Mouse (Mus musculus) bone marrow macrophage, adult 2 months (primary cell): ENCODE data around the gene Med27. TPM values are rescaled to one million over a fixed set of nuclear protein-coding genes. Genes with fewer than 3 reads are reported as not detected.

ENCODE experiments used
- H3K27ac ChIP-seq: 2 replicates; pipeline ENCODE4 v1.5.1; 2012; ENCODE audit warnings: low read depth, low read length; ENCODE audit not compliant: insufficient read depth
- H3K4me1 ChIP-seq: 2 replicates; pipeline ENCODE4 v1.6.1; 2012; ENCODE audit warnings: low read length; ENCODE audit not compliant: control insufficient read depth, insufficient read depth
- H3K4me3 ChIP-seq: 2 replicates; pipeline ENCODE4 v1.5.1; 2012; ENCODE audit warnings: mild to moderate bottlenecking, low read length, moderate library complexity; ENCODE audit not compliant: insufficient read depth
- CTCF ChIP-seq: IDR thresholded peaks from 2 replicates; pipeline ENCODE4 v1.5.1; 2012; ENCODE audit warnings: low read depth, mild to moderate bottlenecking, low read length, moderate library complexity
- POLR2A ChIP-seq: IDR thresholded peaks from 2 replicates; pipeline ENCODE4 v1.6.1; 2012; ENCODE audit warnings: mild to moderate bottlenecking, low read depth, low read length, borderline replicate concordance
- polyA plus RNA-seq: library from polyadenylated mRNA; stranded (reverse); fragments of >200 nt; gene quantifications from 2 replicates; pipeline ENCODE4 v1.2.4, GENCODE M21; 2012; ENCODE audit not compliant: missing spikeins, insufficient read depth, insufficient read length

Gene Med27
- polyA plus RNA-seq, 1 experiment: 14.2 TPM

DNA sequence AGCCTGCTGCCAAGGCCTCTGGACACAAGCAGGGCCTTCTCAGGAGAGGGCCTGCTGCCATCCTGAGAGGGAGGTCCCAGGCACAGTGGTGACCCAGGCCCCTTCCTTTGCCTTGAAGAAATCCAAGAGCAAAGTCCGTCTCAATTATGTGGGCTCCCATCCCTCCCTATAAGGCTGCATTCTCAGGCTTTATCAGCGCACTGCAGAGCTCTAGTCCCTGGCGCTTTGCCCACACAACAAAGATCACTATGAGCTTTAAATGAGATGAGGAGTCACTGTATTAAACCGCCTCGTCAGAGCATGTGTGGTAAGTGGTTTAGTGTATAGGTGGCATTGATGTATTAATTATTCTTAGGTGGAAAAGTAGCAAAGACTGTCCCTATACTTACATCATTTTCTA lies 85.9 kb downstream of the Med27 start:
- Histone ChIP-seq H3K4me1 (peaks cover 9% of the 10 kb centered on the region), H3K4me3 (no peak overlapping the region)

DNA sequence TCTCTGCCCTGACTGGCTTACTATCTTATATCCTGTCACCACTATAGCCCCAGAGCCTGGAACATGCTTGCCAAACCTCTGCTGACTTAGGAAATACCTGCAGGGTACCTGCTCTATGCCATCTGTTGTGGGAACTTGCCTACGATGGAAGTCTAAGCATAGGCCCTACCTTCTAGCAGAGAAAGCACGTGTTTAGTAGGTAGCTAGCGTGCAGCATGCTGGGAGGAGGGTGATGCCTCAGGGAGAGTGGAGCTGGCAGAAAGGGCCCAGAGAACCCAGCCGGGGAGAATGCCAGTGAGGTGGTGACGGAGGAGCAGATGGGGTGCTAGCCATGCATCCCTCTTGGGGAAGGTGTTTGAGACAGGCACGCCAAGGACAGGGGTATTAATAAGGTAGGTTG lies 89.8 kb downstream of the Med27 start:
- H3K4me1 ChIP-seq: peaks cover 18% of the 10 kb centered on the region
- no peak overlapping the region for H3K4me3 ChIP-seq
- TF ChIP-seq CTCF: no peak
- no peak for TF ChIP-seq POLR2A
- H3K27ac ChIP-seq: no peak overlapping the region

More for the DNA sequence above, 85.9 kb downstream of the Med27 start:
- H3K27ac ChIP-seq: no peak overlapping the region
- TF ChIP-seq CTCF (no peak), POLR2A (no peak)

DNA sequence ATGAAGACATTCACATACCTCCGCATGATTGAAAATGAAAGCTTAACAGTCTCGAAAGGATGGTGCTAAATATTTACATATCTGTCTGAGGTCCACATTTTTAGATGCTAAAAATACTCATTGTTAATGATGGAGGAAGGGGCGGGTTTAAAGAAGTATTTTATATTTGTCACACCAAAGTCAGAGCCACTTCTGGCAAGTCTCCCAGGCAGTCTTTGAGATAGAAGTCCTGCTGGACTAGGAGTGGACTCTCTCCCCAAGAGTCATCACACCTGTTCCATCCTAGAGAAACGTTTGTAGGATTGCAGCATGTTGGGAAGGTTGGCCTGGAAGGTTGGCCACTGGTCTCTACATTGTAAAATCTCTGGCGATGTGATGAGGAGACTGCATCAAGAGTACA lies 90.5 kb downstream of the Med27 start:
- Histone ChIP-seq H3K4me3 (no peak overlapping the region), H3K4me1 (peaks cover 18% of the 10 kb centered on the region), H3K27ac (no peak overlapping the region)
- TF ChIP-seq CTCF (no peak), POLR2A (no peak)

DNA sequence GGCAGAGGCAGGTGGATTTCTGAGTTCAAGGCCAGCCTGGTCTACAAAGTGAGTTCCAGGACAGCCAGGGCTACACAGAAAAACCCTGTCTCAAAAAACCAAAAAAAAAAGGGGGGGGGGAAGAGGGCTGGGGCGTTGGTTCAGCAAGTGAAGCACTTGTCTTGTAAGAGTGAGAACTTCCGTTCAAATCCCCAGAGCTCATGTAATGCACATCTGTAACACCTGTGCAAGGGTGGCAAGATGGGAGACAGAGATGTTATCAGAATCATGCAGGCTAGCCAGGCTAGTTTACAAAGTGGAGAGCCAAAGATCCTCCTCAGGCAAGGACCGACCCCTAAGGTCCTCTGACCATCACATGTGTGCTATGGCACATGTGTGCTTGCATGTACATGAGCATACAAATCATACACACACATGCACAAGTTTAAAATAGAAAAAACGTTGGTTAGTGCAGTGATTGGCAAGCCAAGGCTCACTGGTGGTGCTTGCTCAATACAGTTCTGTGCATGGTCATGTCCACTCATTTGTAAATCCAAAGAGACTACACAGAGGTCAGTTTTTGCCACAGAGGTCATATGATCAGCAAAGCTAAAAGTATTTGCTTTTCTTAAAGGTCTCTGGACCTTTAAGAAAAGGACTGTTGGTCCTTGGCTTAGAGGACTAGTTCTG lies 91.4 kb downstream of the Med27 start:
- no peak for TF ChIP-seq POLR2A
- TF ChIP-seq CTCF: no peak
- Histone ChIP-seq H3K4me1 (peaks cover 18% of the 10 kb centered on the region), H3K4me3 (no peak overlapping the region), H3K27ac (no peak overlapping the region)

DNA sequence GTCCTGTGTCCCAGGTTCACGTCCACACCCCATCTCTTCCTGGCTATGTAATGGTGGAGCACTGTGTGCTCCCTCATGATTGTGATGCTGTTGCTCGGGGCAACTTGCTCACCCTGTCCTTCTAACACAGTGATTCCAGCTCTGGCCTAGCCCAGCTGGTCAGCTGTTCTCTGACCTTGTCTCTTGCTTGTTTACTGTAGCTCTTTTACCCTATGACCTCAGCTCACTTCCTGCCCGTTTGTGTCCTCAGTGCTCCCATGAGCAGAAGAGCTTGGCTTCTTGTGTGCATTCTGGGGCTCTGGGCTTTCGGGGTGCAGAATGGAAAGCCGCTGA lies 91.9 kb downstream of the Med27 start:
- TF ChIP-seq POLR2A (no peak), CTCF (no peak)
- H3K4me3 ChIP-seq: no peak overlapping the region
- H3K27ac ChIP-seq: no peak overlapping the region
- H3K4me1 ChIP-seq: peaks cover 18% of the 10 kb centered on the region

DNA sequence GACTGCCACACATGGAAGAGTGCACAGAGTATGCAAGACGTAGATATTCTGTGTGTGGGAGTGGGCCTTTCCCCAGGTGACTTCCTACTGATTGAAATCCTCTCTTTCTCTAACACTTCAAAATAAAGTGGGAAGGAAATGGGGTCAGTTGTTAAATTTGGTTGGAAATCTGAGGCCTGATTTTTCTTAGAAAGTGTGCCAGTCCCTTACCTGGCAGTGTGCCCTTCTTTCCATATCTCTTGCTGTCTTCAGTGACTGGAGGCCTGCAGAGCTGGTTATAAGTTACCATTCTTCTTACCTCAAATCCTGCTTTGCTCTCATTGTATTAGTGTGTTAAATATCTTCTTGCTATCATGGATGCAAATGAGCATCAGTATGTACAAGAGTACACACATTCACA lies 92.4 kb downstream of the Med27 start:
- no peak overlapping the region for H3K27ac ChIP-seq

DNA sequence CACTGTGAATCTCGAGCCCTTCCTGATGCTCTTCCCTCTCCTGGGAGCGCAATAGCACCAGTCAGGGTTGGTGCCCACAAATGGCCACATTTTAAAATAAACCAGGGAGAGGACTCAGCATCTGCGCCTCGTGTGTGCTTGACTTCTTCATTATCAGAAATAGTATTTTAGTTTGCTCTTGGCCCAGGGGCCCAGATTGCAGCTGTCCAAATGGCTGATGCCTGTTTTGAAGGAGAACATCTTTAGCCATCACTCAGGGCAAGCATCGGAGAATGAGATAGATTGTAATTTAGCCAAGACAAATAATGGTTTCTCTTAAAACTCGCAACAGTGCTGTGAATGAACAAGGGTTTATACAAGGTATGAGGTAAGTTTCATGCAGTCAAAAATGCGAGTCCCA lies 92.8 kb downstream of the Med27 start:
- no peak for TF ChIP-seq CTCF
- TF ChIP-seq POLR2A: no peak
- Histone ChIP-seq H3K4me3 (no peak overlapping the region), H3K4me1 (peaks cover 18% of the 10 kb centered on the region), H3K27ac (no peak overlapping the region)

More for the DNA sequence above, 92.4 kb downstream of the Med27 start:
- no peak overlapping the region for H3K4me3 ChIP-seq
- TF ChIP-seq CTCF (no peak), POLR2A (no peak)
- peaks cover 18% of the 10 kb centered on the region for H3K4me1 ChIP-seq

DNA sequence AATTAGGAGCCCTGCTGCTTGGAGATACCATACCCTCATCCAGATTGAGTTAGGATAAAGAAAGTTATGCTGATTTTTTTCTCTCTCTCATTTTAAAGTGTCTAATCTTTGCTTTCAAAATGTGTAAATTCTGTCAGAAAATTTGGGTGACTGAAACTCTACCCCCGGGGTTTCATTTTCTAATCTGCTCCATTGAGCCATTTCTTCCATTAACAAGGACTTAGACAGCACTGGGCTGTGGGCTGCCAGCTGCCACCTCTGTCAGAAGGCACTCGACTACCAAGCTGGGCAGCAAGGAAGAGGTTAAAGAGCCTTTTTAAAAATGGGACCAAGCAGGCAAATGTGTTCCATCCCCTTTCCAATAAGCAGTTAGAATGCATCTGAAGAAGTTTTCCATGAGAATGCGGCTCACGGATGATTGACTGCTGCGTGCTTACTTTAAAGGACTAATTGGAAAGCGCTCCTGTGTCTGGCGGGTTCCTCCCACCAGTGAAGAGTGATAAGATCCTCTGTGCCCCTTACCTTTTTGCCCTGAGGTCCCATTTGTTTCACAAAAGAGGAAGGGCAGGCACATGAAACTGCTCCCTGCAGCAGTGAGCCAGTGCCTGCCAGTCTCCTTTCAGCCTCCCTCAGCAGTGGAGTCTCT lies 93.4 kb downstream of the Med27 start:
- H3K27ac ChIP-seq: no peak overlapping the region
- no peak overlapping the region for H3K4me3 ChIP-seq
- TF ChIP-seq CTCF (no peak), POLR2A (no peak)
- peaks cover 18% of the 10 kb centered on the region for H3K4me1 ChIP-seq

DNA sequence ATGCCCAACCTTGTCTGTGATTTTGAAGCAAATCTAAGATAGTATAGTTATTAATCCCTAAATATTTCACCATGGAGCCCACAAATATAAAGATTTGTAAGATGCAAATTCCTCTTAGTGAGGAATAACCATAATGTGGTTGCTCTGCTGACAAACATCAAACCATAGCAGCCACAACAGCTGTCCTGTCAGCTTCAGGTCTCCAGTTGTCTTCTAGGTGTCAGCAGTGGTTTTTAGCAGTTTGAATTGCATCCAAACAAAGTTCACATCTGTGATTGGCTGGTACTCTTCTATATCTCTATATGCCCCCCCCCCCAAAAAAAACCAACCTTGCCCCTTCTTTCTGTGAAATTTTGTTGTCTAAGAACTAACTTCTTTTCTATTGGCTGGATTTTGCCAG lies 95.7 kb downstream of the Med27 start:
- H3K4me1 ChIP-seq: peaks cover 14% of the 10 kb centered on the region
- TF ChIP-seq POLR2A (no peak), CTCF (no peak)
- H3K4me3 ChIP-seq: no peak overlapping the region
- H3K27ac ChIP-seq: no peak overlapping the region

DNA sequence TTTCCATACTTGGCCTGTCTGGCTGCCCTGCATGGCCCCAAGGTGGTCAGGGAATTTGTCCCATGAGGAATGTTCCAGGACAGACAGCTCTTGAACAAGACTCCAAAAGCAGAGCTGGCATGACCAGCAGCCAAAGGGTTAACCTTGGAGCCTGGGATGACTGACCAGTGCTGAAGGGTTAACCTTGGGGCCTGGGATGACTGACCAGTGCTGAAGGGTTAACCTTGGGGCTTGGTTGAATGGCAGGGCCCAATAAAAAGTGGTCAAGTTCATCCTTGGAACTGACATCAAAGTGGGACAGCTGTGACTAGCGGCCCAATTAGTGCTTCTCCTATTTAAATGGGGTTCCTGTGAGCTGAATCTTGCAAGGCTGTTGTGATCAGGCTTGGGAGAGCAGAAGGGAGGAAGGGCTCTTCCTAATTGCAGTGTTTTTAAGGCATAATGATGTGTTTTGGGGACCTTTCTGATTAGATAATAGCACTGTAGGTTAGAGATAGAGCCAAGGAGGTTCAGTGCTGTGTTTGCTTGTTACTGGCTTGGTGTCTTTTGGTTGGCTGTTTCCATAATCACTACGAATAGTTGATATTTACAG lies 97.1 kb downstream of the Med27 start:
- Histone ChIP-seq H3K27ac (no peak overlapping the region), H3K4me1 (peaks cover 10% of the 10 kb centered on the region), H3K4me3 (no peak overlapping the region)
- TF ChIP-seq POLR2A (no peak), CTCF (no peak)
